Comparison of ENCODE assay signal across 34 mouse cellular contexts in genomic region chr2:80386255-80386654, GRCm38 (mm10).
"Had no signal": no experiment of that assay in that cellular context is flagged by ENCODE, and none has a peak within 500 bp of the region (broad histone marks: within the 10 kb centered on the region; RNA-seq: fewer than 3 reads in every experiment).

No protein-coding gene starts in this region.

- DNase-seq: heart, adult 2 months; heart, postnatal 10 days; heart, postnatal 14 days; heart, postnatal 36 days; heart, postnatal 4 days; kidney, adult 11 months; kidney, adult 18-20 months; kidney, adult 2 months; kidney, postnatal 10 days; kidney, postnatal 14 days; kidney, postnatal 25 days; kidney, postnatal 36 days; kidney, postnatal 4 days; layer of hippocampus, adult 9-11 months; layer of hippocampus, postnatal 36 days had no signal

- H3K27me3 ChIP-seq: heart, embryonic 12.5 days; heart, embryonic 13.5 days; heart, embryonic 15.5 days; hindbrain, embryonic 12.5 days; hindbrain, embryonic 13.5 days; hindbrain, embryonic 15.5 days; intestine, embryonic 15.5 days; kidney, embryonic 15.5 days had no signal

- H3K36me3 ChIP-seq: heart, embryonic 10.5 days; heart, embryonic 12.5 days; heart, embryonic 13.5 days; heart, embryonic 15.5 days; hindbrain, embryonic 10.5 days; hindbrain, embryonic 12.5 days; hindbrain, embryonic 13.5 days; hindbrain, embryonic 15.5 days; intestine, embryonic 15.5 days; kidney, embryonic 15.5 days had no signal

- H3K27ac ChIP-seq: heart, adult 2 months; heart, embryonic 15.5 days; hindbrain, embryonic 10.5 days; hindbrain, embryonic 12.5 days; hindbrain, embryonic 13.5 days; hindbrain, embryonic 14.5 days; hindbrain, embryonic 15.5 days; hindbrain, postnatal 0 days; intestine, embryonic 15.5 days; kidney, embryonic 15.5 days; kidney, postnatal 0 days had no signal

- H3K4me3 ChIP-seq: heart, adult 2 months; heart, embryonic 10.5 days; heart, embryonic 12.5 days; heart, embryonic 13.5 days; heart, embryonic 15.5 days; hindbrain, embryonic 10.5 days; hindbrain, embryonic 12.5 days; hindbrain, embryonic 13.5 days; hindbrain, embryonic 15.5 days; intestine, embryonic 15.5 days; kidney, embryonic 15.5 days; layer of hippocampus, adult 2 months had no signal

- H3K4me2 ChIP-seq: heart, embryonic 11.5 days; heart, embryonic 12.5 days; heart, embryonic 13.5 days; heart, embryonic 15.5 days; hindbrain, embryonic 12.5 days; hindbrain, embryonic 13.5 days; hindbrain, embryonic 14.5 days; hindbrain, embryonic 15.5 days; intestine, embryonic 15.5 days; kidney, embryonic 15.5 days had no signal

- H3K9me3 ChIP-seq: heart, embryonic 10.5 days; heart, embryonic 12.5 days; heart, embryonic 13.5 days; heart, embryonic 15.5 days; hindbrain, embryonic 10.5 days; hindbrain, embryonic 12.5 days; hindbrain, embryonic 13.5 days; hindbrain, embryonic 15.5 days; intestine, embryonic 15.5 days; kidney, embryonic 15.5 days had no signal

- ATAC-seq: hindbrain, embryonic 16.5 days; hindbrain, postnatal 0 days; inflammation-experienced regulatory T-cells, adult 6 months; intestine, embryonic 15.5 days; intestine, embryonic 16.5 days; intestine, postnatal 0 days had no signal

- H3K4me1 ChIP-seq: hindbrain, embryonic 10.5 days; hindbrain, embryonic 12.5 days; hindbrain, embryonic 13.5 days; hindbrain, embryonic 15.5 days had no signal

- H3K9ac ChIP-seq: heart, embryonic 12.5 days; heart, embryonic 13.5 days; heart, embryonic 15.5 days; hindbrain, embryonic 12.5 days; hindbrain, embryonic 13.5 days; hindbrain, embryonic 14.5 days; hindbrain, embryonic 15.5 days; intestine, embryonic 15.5 days; kidney, embryonic 15.5 days had no signal
